Mouse (Mus musculus): ENCODE results near the gene Mmadhc. TPM values are rescaled to one million over a fixed set of nuclear protein-coding genes. Genes with fewer than 3 reads are reported as not detected.

Mmadhc gene
- polyA plus RNA-seq, 1 experiment = 36.3 TPM

DNA sequence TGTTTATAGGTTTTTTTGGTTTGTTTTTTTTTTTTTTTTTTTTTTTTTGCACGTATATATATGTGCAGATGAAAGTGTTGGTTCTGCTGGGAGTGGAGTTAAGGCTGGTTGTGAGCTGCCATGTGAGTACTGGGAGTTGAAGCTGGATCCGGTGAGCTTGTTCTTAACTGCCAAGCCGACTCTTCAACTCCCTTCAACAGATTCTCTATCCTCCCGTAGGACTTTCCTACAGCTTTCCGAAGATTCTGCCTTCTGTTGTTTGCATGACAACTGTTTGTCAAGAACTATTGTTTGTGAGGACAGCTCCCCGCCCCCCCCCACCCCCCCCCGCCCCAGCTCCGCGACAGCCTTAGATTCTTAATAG is 368 bp upstream of the Mmadhc start:
- Histone ChIP-seq H3K4me3 (replicated peaks; ENCODE audit: extremely low read depth, low read depth, low read length) (peak overlapping the region; percentile 54), H3K4me1 (ENCODE audit: control insufficient read depth, insufficient read depth, low read length) (peaks cover 11% of the 10 kb centered on the region)
- WGBS = 2% methylated on average over 9 of the region's 9 CpGs
- TF ChIP-seq POLR2A (IDR thresholded peaks at IDR 0.05; ENCODE audit: borderline replicate concordance, extremely low read depth, low read depth, low read length) (no peak), CTCF (IDR thresholded peaks at IDR 0.05; ENCODE audit: insufficient read depth, low read length) (no peak)
- no peak for DNase-seq

GRCm38 (mm10) chr2:50295562-50295961 is 1.0 kb downstream of the Mmadhc start:
- 33% methylated on average over 5 of the region's 5 CpGs for WGBS
- H3K4me1 ChIP-seq (ENCODE audit: control insufficient read depth, insufficient read depth, low read length) = peaks cover 11% of the 10 kb centered on the region
- no peak for DNase-seq

GRCm38 (mm10) chr2:50294084-50294483 is 2.5 kb downstream of the Mmadhc start:
- H3K4me3 ChIP-seq (replicated peaks; ENCODE audit: extremely low read depth, low read depth, low read length) = no peak overlapping the region
- 55% methylated on average over 2 of the region's 2 CpGs for WGBS
- DNase-seq = no peak

More at GRCm38 (mm10) chr2:50295562-50295961, 1.0 kb downstream of the Mmadhc start:
- TF ChIP-seq CTCF (IDR thresholded peaks at IDR 0.05; ENCODE audit: insufficient read depth, low read length) = no peak
- no peak for TF ChIP-seq POLR2A (IDR thresholded peaks at IDR 0.05; ENCODE audit: borderline replicate concordance, extremely low read depth, low read depth, low read length)
- peak overlapping the region; percentile 83 for H3K4me3 ChIP-seq (replicated peaks; ENCODE audit: extremely low read depth, low read depth, low read length)

DNA sequence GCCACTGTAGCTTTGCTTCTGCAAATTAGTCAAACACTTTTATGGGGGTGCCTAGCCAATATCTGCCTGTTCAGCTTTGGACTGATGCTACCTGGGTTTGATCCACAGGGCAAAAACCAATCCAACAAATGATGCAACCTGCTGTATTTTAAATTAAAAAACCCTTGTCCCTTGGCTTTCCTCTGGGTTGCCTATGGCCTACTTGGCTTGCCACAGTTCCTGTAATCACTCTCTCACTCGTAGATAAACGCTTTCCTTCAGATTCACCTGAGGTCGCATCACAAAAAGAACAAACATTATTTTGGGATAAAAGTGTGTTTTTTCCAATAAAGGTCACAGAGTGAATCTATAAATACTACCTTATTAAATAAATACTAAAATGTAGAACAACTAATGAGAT is 3.0 kb downstream of the Mmadhc start:
- TF ChIP-seq CTCF (IDR thresholded peaks at IDR 0.05; ENCODE audit: insufficient read depth, low read length) (no peak), POLR2A (IDR thresholded peaks at IDR 0.05; ENCODE audit: borderline replicate concordance, extremely low read depth, low read depth, low read length) (no peak)
- WGBS = 68% methylated on average over 3 of the region's 3 CpGs
- DNase-seq = no peak
- H3K4me3 ChIP-seq (replicated peaks; ENCODE audit: extremely low read depth, low read depth, low read length) = no peak overlapping the region
- H3K4me1 ChIP-seq (ENCODE audit: control insufficient read depth, insufficient read depth, low read length) = peaks cover 11% of the 10 kb centered on the region

More at GRCm38 (mm10) chr2:50294084-50294483, 2.5 kb downstream of the Mmadhc start:
- peaks cover 11% of the 10 kb centered on the region for H3K4me1 ChIP-seq (ENCODE audit: control insufficient read depth, insufficient read depth, low read length)
- no peak for TF ChIP-seq CTCF (IDR thresholded peaks at IDR 0.05; ENCODE audit: insufficient read depth, low read length)
- no peak for TF ChIP-seq POLR2A (IDR thresholded peaks at IDR 0.05; ENCODE audit: borderline replicate concordance, extremely low read depth, low read depth, low read length)

GRCm38 (mm10) chr2:50291901-50292300 is 4.7 kb downstream of the Mmadhc start:
- 52% methylated on average over 2 of the region's 2 CpGs for WGBS
- TF ChIP-seq CTCF (IDR thresholded peaks at IDR 0.05; ENCODE audit: insufficient read depth, low read length) (no peak), POLR2A (IDR thresholded peaks at IDR 0.05; ENCODE audit: borderline replicate concordance, extremely low read depth, low read depth, low read length) (no peak)
- H3K4me3 ChIP-seq (replicated peaks; ENCODE audit: extremely low read depth, low read depth, low read length) = no peak overlapping the region
- DNase-seq = no peak
- peaks cover 11% of the 10 kb centered on the region for H3K4me1 ChIP-seq (ENCODE audit: control insufficient read depth, insufficient read depth, low read length)

DNA sequence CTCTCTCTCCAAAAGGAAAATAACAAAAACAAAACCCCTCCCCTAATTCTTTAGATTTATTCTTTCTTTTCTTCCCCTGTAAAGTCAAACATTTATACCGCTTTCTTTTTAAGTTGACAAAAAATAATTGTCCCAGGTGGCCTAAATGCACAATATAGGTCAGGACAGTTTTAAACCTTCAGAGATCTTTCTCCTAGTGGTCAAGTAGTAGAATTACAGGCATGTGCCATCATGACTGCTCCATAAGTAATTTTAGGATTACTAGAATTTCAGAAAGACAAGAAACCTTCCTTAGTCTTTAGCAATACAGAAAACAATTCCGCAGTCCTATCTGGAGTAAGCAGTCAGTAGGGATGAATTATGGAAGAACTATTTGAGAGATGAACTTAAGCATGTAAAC is 5.8 kb downstream of the Mmadhc start:
- no peak overlapping the region for H3K4me3 ChIP-seq (replicated peaks; ENCODE audit: extremely low read depth, low read depth, low read length)
- no peak for DNase-seq
- WGBS = 87% methylated on average over 2 of the region's 2 CpGs
- peaks cover 11% of the 10 kb centered on the region for H3K4me1 ChIP-seq (ENCODE audit: control insufficient read depth, insufficient read depth, low read length)
- TF ChIP-seq POLR2A (IDR thresholded peaks at IDR 0.05; ENCODE audit: borderline replicate concordance, extremely low read depth, low read depth, low read length) = no peak
- TF ChIP-seq CTCF (IDR thresholded peaks at IDR 0.05; ENCODE audit: insufficient read depth, low read length) = no peak

DNA sequence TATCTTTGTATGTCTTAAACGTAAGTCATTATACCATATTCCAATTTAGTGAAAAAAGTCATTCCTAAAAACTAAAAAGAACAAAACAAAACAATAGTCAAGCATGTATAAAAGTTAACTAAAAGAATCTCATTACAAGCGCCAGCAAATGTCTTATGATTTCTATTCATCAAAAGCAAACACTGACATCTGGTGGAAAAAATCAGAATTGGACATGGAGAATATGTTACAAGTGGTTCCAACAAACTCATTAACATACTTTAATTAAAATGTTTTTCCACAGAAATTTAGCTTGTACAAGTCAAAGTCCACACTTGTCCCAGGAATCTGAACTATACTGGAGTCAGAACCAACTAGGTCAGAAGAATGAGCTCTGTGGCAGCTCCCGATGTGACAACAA is 11.8 kb downstream of the Mmadhc start:
- TF ChIP-seq CTCF (IDR thresholded peaks at IDR 0.05; ENCODE audit: insufficient read depth, low read length) (peak; percentile 8; the same call in 1 of the 2 replicates), POLR2A (IDR thresholded peaks at IDR 0.05; ENCODE audit: borderline replicate concordance, extremely low read depth, low read depth, low read length) (no peak)
- Histone ChIP-seq H3K4me3 (replicated peaks; ENCODE audit: extremely low read depth, low read depth, low read length) (no peak overlapping the region), H3K4me1 (ENCODE audit: control insufficient read depth, insufficient read depth, low read length) (no peaks in the 10 kb centered on the region)
- DNase-seq = no peak
- WGBS = 75% methylated on average over 3 of the region's 3 CpGs

DNA sequence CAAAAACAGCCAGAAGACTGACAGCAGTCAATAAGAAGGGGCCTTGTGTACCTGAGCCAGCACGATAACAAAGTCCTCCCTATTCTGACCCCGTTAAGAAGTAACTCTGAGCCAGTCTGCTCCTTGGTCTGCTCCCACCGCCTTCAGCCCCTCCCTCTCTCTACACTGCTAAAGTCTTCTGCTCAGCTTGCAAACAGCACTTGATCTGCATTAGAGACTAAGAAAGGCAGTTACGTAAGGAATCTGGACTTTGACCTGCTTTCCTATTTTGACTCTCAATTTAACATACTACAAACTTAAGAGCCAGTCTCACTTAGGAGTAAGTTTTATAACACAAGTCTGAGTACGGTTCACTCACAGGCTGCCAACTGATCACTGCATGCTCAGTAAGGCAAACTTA is 12.6 kb downstream of the Mmadhc start:
- DNase-seq = no peak
- no peak overlapping the region for H3K4me3 ChIP-seq (replicated peaks; ENCODE audit: extremely low read depth, low read depth, low read length)
- TF ChIP-seq POLR2A (IDR thresholded peaks at IDR 0.05; ENCODE audit: borderline replicate concordance, extremely low read depth, low read depth, low read length) (no peak), CTCF (IDR thresholded peaks at IDR 0.05; ENCODE audit: insufficient read depth, low read length) (no peak)
- WGBS = 78% methylated on average over 5 of the region's 5 CpGs
- no peaks in the 10 kb centered on the region for H3K4me1 ChIP-seq (ENCODE audit: control insufficient read depth, insufficient read depth, low read length)

DNA sequence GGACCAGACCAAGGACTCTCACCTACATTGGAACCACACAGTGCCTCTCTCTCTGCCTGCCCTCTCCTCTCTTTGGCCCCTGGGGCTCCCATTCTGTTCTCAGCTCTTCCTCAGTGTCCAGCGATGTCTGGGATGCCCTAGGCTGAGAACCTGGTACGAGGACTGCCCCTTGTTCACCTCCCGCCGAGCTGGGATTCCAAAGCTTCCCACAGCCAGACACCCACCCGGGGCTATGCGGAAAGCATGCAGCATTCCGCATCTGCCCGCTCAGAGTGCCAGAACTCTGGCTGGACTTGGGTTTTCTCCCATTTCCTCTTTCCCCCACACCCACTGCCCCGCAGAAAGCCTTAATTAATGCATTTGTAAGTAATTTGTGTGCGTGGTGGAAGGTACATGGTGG is 19.9 kb downstream of the Mmadhc start:
- no peak for TF ChIP-seq CTCF (IDR thresholded peaks at IDR 0.05; ENCODE audit: insufficient read depth, low read length)
- TF ChIP-seq POLR2A (IDR thresholded peaks at IDR 0.05; ENCODE audit: borderline replicate concordance, extremely low read depth, low read depth, low read length) = no peak
- H3K4me1 ChIP-seq (ENCODE audit: control insufficient read depth, insufficient read depth, low read length) = no peaks in the 10 kb centered on the region
- no peak for DNase-seq
- WGBS = 82% methylated on average over 10 of the region's 10 CpGs
- no peak overlapping the region for H3K4me3 ChIP-seq (replicated peaks; ENCODE audit: extremely low read depth, low read depth, low read length)

- no peak for DNase-seq
- WGBS = 63% methylated on average over 6 of the region's 6 CpGs
- Histone ChIP-seq H3K4me1 (ENCODE audit: control insufficient read depth, insufficient read depth, low read length) (no peaks in the 10 kb centered on the region), H3K4me3 (replicated peaks; ENCODE audit: extremely low read depth, low read depth, low read length) (no peak overlapping the region)
- TF ChIP-seq POLR2A (IDR thresholded peaks at IDR 0.05; ENCODE audit: borderline replicate concordance, extremely low read depth, low read depth, low read length) (no peak), CTCF (IDR thresholded peaks at IDR 0.05; ENCODE audit: insufficient read depth, low read length) (no peak)
Observed at GRCm38 (mm10) chr2:50273415-50273814, 23.2 kb downstream of the Mmadhc start.
